Mouse (Mus musculus) skeletal muscle tissue, adult 2 months (tissue): ENCODE data around the gene Tmem170.

ENCODE experiments used
- DNase-seq: peaks from one replicate; pipeline ENCODE4 v3.0.0-alpha.2; 2012; ENCODE audit warnings: low read depth, low spot score

Gene Tmem170

DNA sequence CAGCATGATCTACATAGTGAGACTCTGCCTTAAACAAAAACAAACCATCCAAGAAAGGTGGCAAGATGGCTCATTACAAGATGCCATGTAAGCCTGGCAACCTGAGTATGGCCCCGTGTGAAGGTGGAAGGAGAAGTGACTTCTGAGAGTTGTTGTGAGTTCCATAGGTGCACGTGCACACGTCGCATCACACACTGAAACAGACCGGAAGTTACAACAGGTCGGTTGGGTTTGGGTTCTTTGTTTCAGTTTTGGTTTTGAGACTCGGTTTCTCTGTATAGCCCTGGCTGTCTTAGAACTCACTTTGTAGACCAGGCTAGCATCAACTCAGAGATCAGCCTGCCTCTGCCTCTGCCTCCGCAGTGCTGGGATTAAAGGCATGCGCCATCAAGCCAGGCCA lies 62.7 kb downstream of the Tmem170 start:
- no peak for DNase-seq
